Mouse (Mus musculus): ENCODE results near the gene Naga. TPM values are rescaled to one million over a fixed set of nuclear protein-coding genes. Genes with fewer than 3 reads are reported as not detected.

The Naga gene
- polyA plus RNA-seq, 1 experiment from 2014 or later = 23.0 TPM

GRCm38 (mm10) chr15:82293271-82293711 lies 45.4 kb downstream of the Naga start:
- H3K27me3 ChIP-seq (ENCODE audit: control insufficient read depth, insufficient read depth, low read length) = no peaks in the 10 kb centered on the region
- H3K27ac ChIP-seq (replicated peaks; ENCODE audit: low read depth, low read length) = peak overlapping the region; percentile 47
- no peak overlapping the region for H3K9ac ChIP-seq (replicated peaks; ENCODE audit: low read length)
- no peaks in the 10 kb centered on the region for H3K9me3 ChIP-seq (ENCODE audit: control insufficient read depth, low read length)
- DNase-seq (peak; percentile 71), ATAC-seq (ENCODE audit: low FRiP score, low TSS enrichment) (peak; percentile 57)
- no peak overlapping the region for H3K4me3 ChIP-seq (replicated peaks; ENCODE audit: low read depth, low read length)
- peak overlapping the region; percentile 18; the same call in 1 of the 2 replicates for H3K4me2 ChIP-seq (ENCODE audit: low read length)
- peaks cover 40% of the 10 kb centered on the region for H3K36me3 ChIP-seq (ENCODE audit: control insufficient read depth, insufficient read depth, low read length)
- 5% methylated on average over 7 of the region's 7 CpGs for WGBS
- H3K4me1 ChIP-seq (ENCODE audit: control insufficient read depth, insufficient read depth, low read length) = peaks cover 11% of the 10 kb centered on the region; the same call in 1 of the 2 replicates

- 0 out of 2 replicates have a peak, but pooled peaks have one; percentile 21 for ATAC-seq (ENCODE audit: low FRiP score, low TSS enrichment)
- H3K9ac ChIP-seq (replicated peaks; ENCODE audit: low read length) = no peak overlapping the region
Measured at GRCm38 (mm10) chr15:82292851-82293250, 45.9 kb downstream of the Naga start.

GRCm38 (mm10) chr15:82290252-82290651 lies 48.5 kb downstream of the Naga start:
- Histone ChIP-seq H3K4me2 (ENCODE audit: low read length) (no peak overlapping the region), H3K4me3 (replicated peaks; ENCODE audit: low read depth, low read length) (no peak overlapping the region), H3K36me3 (ENCODE audit: control insufficient read depth, insufficient read depth, low read length) (peaks cover 71% of the 10 kb centered on the region), H3K9me3 (ENCODE audit: control insufficient read depth, low read length) (no peaks in the 10 kb centered on the region), H3K9ac (replicated peaks; ENCODE audit: low read length) (no peak overlapping the region), H3K27me3 (ENCODE audit: control insufficient read depth, insufficient read depth, low read length) (no peaks in the 10 kb centered on the region), H3K4me1 (ENCODE audit: control insufficient read depth, insufficient read depth, low read length) (peaks cover 11% of the 10 kb centered on the region; the same call in 1 of the 2 replicates), H3K27ac (replicated peaks; ENCODE audit: low read depth, low read length) (no peak overlapping the region)
- DNase-seq (no peak), ATAC-seq (ENCODE audit: low FRiP score, low TSS enrichment) (no peak)
- 80% methylated on average over 7 of the region's 7 CpGs for WGBS

More at GRCm38 (mm10) chr15:82292851-82293250, 45.9 kb downstream of the Naga start:
- peak overlapping the region; percentile 47 for H3K27ac ChIP-seq (replicated peaks; ENCODE audit: low read depth, low read length)
- H3K4me3 ChIP-seq (replicated peaks; ENCODE audit: low read depth, low read length) = no peak overlapping the region
- H3K36me3 ChIP-seq (ENCODE audit: control insufficient read depth, insufficient read depth, low read length) = peaks cover 45% of the 10 kb centered on the region
- H3K4me1 ChIP-seq (ENCODE audit: control insufficient read depth, insufficient read depth, low read length) = peaks cover 11% of the 10 kb centered on the region; the same call in 1 of the 2 replicates
- H3K9me3 ChIP-seq (ENCODE audit: control insufficient read depth, low read length) = no peaks in the 10 kb centered on the region
- H3K27me3 ChIP-seq (ENCODE audit: control insufficient read depth, insufficient read depth, low read length) = no peaks in the 10 kb centered on the region
- H3K4me2 ChIP-seq (ENCODE audit: low read length) = peak overlapping the region; percentile 18; the same call in 1 of the 2 replicates
- no peak for DNase-seq
- WGBS = 12% methylated on average over 5 of the region's 5 CpGs

GRCm38 (mm10) chr15:82286157-82286556 lies 52.6 kb downstream of the Naga start:
- peaks cover 96% of the 10 kb centered on the region for H3K36me3 ChIP-seq (ENCODE audit: control insufficient read depth, insufficient read depth, low read length)
- no peak overlapping the region for H3K4me2 ChIP-seq (ENCODE audit: low read length)
- H3K9me3 ChIP-seq (ENCODE audit: control insufficient read depth, low read length) = no peaks in the 10 kb centered on the region
- WGBS = 74% methylated on average over 12 of the region's 12 CpGs
- H3K27me3 ChIP-seq (ENCODE audit: control insufficient read depth, insufficient read depth, low read length) = no peaks in the 10 kb centered on the region
- H3K9ac ChIP-seq (replicated peaks; ENCODE audit: low read length) = no peak overlapping the region
- DNase-seq = no peak
- no peak overlapping the region for H3K4me3 ChIP-seq (replicated peaks; ENCODE audit: low read depth, low read length)
- no peak for ATAC-seq (ENCODE audit: low FRiP score, low TSS enrichment)
- no peaks in the 10 kb centered on the region for H3K4me1 ChIP-seq (ENCODE audit: control insufficient read depth, insufficient read depth, low read length)
- H3K27ac ChIP-seq (replicated peaks; ENCODE audit: low read depth, low read length) = no peak overlapping the region

GRCm38 (mm10) chr15:82280638-82281037 lies 58.1 kb downstream of the Naga start:
- Histone ChIP-seq H3K9ac (replicated peaks; ENCODE audit: low read length) (no peak overlapping the region), H3K4me3 (replicated peaks; ENCODE audit: low read depth, low read length) (no peak overlapping the region), H3K4me2 (ENCODE audit: low read length) (no peak overlapping the region), H3K27me3 (ENCODE audit: control insufficient read depth, insufficient read depth, low read length) (no peaks in the 10 kb centered on the region), H3K4me1 (ENCODE audit: control insufficient read depth, insufficient read depth, low read length) (peaks cover 24% of the 10 kb centered on the region), H3K9me3 (ENCODE audit: control insufficient read depth, low read length) (no peaks in the 10 kb centered on the region), H3K27ac (replicated peaks; ENCODE audit: low read depth, low read length) (no peak overlapping the region), H3K36me3 (ENCODE audit: control insufficient read depth, insufficient read depth, low read length) (peaks cover 73% of the 10 kb centered on the region)
- ATAC-seq (ENCODE audit: low FRiP score, low TSS enrichment) (no peak), DNase-seq (no peak)
- WGBS = 90% methylated on average over 4 of the region's 4 CpGs

Other genes starting within 250 kb of the Naga start
- gene Ccdc134, start 211.0 kb downstream of the Naga start, polyA plus RNA-seq (2014; fragmentation: Nextera tagmentation; extraction: Ambion mirVana) = 10.0 and 11.0 TPM in 2 replicates
- gene Srebf2, start 191.7 kb downstream of the Naga start, polyA plus RNA-seq (2014; fragmentation: Nextera tagmentation; extraction: Ambion mirVana) = 132 and 158 TPM in 2 replicates
- gene Shisa8, start 126.1 kb downstream of the Naga start, polyA plus RNA-seq (2014; fragmentation: Nextera tagmentation; extraction: Ambion mirVana) = 0.70 and 1.5 TPM in 2 replicates
- gene Tnfrsf13c, start 114.6 kb downstream of the Naga start, polyA plus RNA-seq (2014; fragmentation: Nextera tagmentation; extraction: Ambion mirVana) = 0.19 TPM in 1 of 2 replicates, not detected in the other
- 13.9 and 23.2 TPM in 2 replicates for gene Cenpm, start 94.2 kb downstream of the Naga start, polyA plus RNA-seq (2014; fragmentation: Nextera tagmentation; extraction: Ambion mirVana)
- gene 1500009C09Rik, start 86.5 kb downstream of the Naga start, polyA plus RNA-seq (2014; fragmentation: Nextera tagmentation; extraction: Ambion mirVana) = 12.2 and 47.6 TPM in 2 replicates
- 361 and 403 TPM in 2 replicates for gene Sept3, start 64.0 kb downstream of the Naga start, polyA plus RNA-seq (2014; fragmentation: Nextera tagmentation; extraction: Ambion mirVana)
- not detected in 2 replicates for gene Wbp2nl, start 40.0 kb downstream of the Naga start, polyA plus RNA-seq (2014; fragmentation: Nextera tagmentation; extraction: Ambion mirVana)
- 0.85 and 1.3 TPM in 2 replicates for gene Pheta2, start within 50 bp of the Naga start, polyA plus RNA-seq (2014; fragmentation: Nextera tagmentation; extraction: Ambion mirVana)
- gene Smdt1, start within 50 bp of the Naga start, polyA plus RNA-seq (2014; fragmentation: Nextera tagmentation; extraction: Ambion mirVana) = 286 and 365 TPM in 2 replicates
- 375 and 469 TPM in 2 replicates for gene Ndufa6, start 15.4 kb upstream of the Naga start, polyA plus RNA-seq (2014; fragmentation: Nextera tagmentation; extraction: Ambion mirVana)
- 0.76 and 2.1 TPM in 2 replicates for gene Cyp2d22, start 41.3 kb upstream of the Naga start, polyA plus RNA-seq (2014; fragmentation: Nextera tagmentation; extraction: Ambion mirVana)
- not detected in 2 replicates for gene Cyp2d11, start 55.1 kb upstream of the Naga start, polyA plus RNA-seq (2014; fragmentation: Nextera tagmentation; extraction: Ambion mirVana)
- not detected in 2 replicates for gene Cyp2d10, start 68.3 kb upstream of the Naga start, polyA plus RNA-seq (2014; fragmentation: Nextera tagmentation; extraction: Ambion mirVana)
- gene Cyp2d9, start 94.5 kb upstream of the Naga start, polyA plus RNA-seq (2014; fragmentation: Nextera tagmentation; extraction: Ambion mirVana) = not detected in 2 replicates
- gene Cyp2d12, start 216.1 kb upstream of the Naga start, polyA plus RNA-seq (2014; fragmentation: Nextera tagmentation; extraction: Ambion mirVana) = not detected in 2 replicates